In genomic region chr8:105943321-105943739, GRCm38 (mm10) we compare ENCODE assay signal across 13 mouse cellular contexts. TPM values are rescaled to one million over a fixed set of nuclear protein-coding genes. Genes with fewer than 3 reads are reported as not detected.
DNase-seq lines count a peak whose midpoint lies in the region; ATAC-seq and TF ChIP-seq lines count a peak whose summit lies in the region.
"Had no signal": no experiment of that assay in that cellular context is flagged by ENCODE, and none has a peak within 500 bp of the region (broad histone marks: within the 10 kb centered on the region; RNA-seq: fewer than 3 reads in every experiment).

Lcat (minus strand) TSS chr8:105943382.

- H3K27me3 ChIP-seq in forebrain, embryonic 11.5 days (ENCODE audit: control insufficient read depth, insufficient read depth, low read length): no peaks in the 10 kb centered on the region
- no peaks in the 10 kb centered on the region for H3K27me3 ChIP-seq in forebrain, embryonic 14.5 days (replicated peaks; ENCODE audit: control insufficient read depth, insufficient read depth, low read length)
- no peaks in the 10 kb centered on the region for H3K27me3 ChIP-seq in intestine, postnatal 0 days (replicated peaks; ENCODE audit: control insufficient read depth, insufficient read depth, low read length)
- H3K27me3 ChIP-seq: embryonic facial prominence, embryonic 15.5 days; lung, embryonic 15.5 days; neural tube, embryonic 12.5 days had no signal

- intact Hi-C loops in left cerebral cortex, postnatal 10 days (cut with DNase I): no loop called here

- no peak within 1 kb of the TSS for H3K4me2 ChIP-seq in forebrain, embryonic 11.5 days (ENCODE audit: low read depth, low read length, severe bottlenecking)
- H3K4me2 ChIP-seq in forebrain, embryonic 14.5 days (ENCODE audit: low read length): no peak within 1 kb of the TSS
- no peak within 1 kb of the TSS for H3K4me2 ChIP-seq in intestine, postnatal 0 days (replicated peaks; ENCODE audit: low read depth)
- H3K4me2 ChIP-seq: embryonic facial prominence, embryonic 15.5 days; lung, embryonic 15.5 days; neural tube, embryonic 12.5 days had no signal

- H3K4me1 ChIP-seq in forebrain, embryonic 11.5 days (replicated peaks; ENCODE audit: control insufficient read depth, insufficient read depth, low read length): no peaks in the 10 kb centered on the region
- no peaks in the 10 kb centered on the region for H3K4me1 ChIP-seq in forebrain, embryonic 14.5 days (ENCODE audit: control insufficient read depth, insufficient read depth, low read length)
- H3K4me1 ChIP-seq in intestine, postnatal 0 days (replicated peaks; ENCODE audit: control insufficient read depth, insufficient read depth, low read length): no peaks in the 10 kb centered on the region
- H3K4me1 ChIP-seq: neural tube, embryonic 12.5 days had no signal

- no peaks in the 10 kb centered on the region for H3K36me3 ChIP-seq in forebrain, embryonic 11.5 days (ENCODE audit: control insufficient read depth, insufficient read depth, low read length)
- H3K36me3 ChIP-seq in forebrain, embryonic 14.5 days (ENCODE audit: control insufficient read depth, insufficient read depth, low read length): no peaks in the 10 kb centered on the region; the same call in 1 of the 2 replicates
- peaks cover 36% of the 10 kb centered on the region for H3K36me3 ChIP-seq in intestine, postnatal 0 days (ENCODE audit: control insufficient read depth, insufficient read depth)

- H3K4me3 ChIP-seq in forebrain, embryonic 11.5 days (ENCODE audit: low read depth, low read length): no peak within 1 kb of the TSS
- no peak within 1 kb of the TSS for H3K4me3 ChIP-seq in forebrain, embryonic 14.5 days (ENCODE audit: low read depth, low read length)
- no peak within 1 kb of the TSS for H3K4me3 ChIP-seq in intestine, postnatal 0 days (ENCODE audit: low read depth, low read length)
- H3K4me3 ChIP-seq: embryonic facial prominence, embryonic 15.5 days; lung, embryonic 15.5 days; neural tube, embryonic 12.5 days had no signal

- DNase-seq in forebrain, embryonic 11.5 days (ENCODE audit: low spot score): peak; percentile 51
- no peak for DNase-seq in forebrain, embryonic 14.5 days (ENCODE audit: low spot score)
- DNase-seq in right cerebral cortex, adult 18-20 months: peak; percentile 56
- no peak for DNase-seq in right cerebral cortex, postnatal 14 days
- DNase-seq in left cerebral cortex, postnatal 10 days (ENCODE audit: extremely low spot score in 1 of 2, low spot score in 2 of 2): peak; percentile 49 to 53
- no peak for DNase-seq in kidney, adult 8-10 months
- DNase-seq: adrenal gland, adult 8-10 months; kidney, adult 11 months had no signal

- H3K9me3 ChIP-seq in forebrain, embryonic 11.5 days (ENCODE audit: control insufficient read depth, low read length): no peaks in the 10 kb centered on the region
- H3K9me3 ChIP-seq in forebrain, embryonic 14.5 days (replicated peaks; ENCODE audit: control insufficient read depth, low read length): no peaks in the 10 kb centered on the region
- no peaks in the 10 kb centered on the region for H3K9me3 ChIP-seq in intestine, postnatal 0 days (ENCODE audit: control insufficient read depth)
- H3K9me3 ChIP-seq: embryonic facial prominence, embryonic 15.5 days; lung, embryonic 15.5 days; neural tube, embryonic 12.5 days had no signal

- no peak for ATAC-seq in forebrain, embryonic 11.5 days (replicated peaks; ENCODE audit: low FRiP score)
- ATAC-seq in forebrain, embryonic 14.5 days: no peak
- ATAC-seq in megakaryocyte, adult 5-6 weeks (ENCODE audit: poor library complexity, severe bottlenecking): no peak
- no peak for ATAC-seq in intestine, postnatal 0 days

- TF ChIP-seq CTCF in intestine, postnatal 0 days (IDR thresholded peaks at IDR 0.05; ENCODE audit: low read depth): no peak

- 55% methylated on average over 7 of the region's 8 CpGs for WGBS in forebrain, embryonic 11.5 days
- 45% methylated on average over 8 of the region's 8 CpGs for WGBS in forebrain, embryonic 14.5 days
- 81% methylated on average over 8 of the region's 8 CpGs for WGBS in intestine, postnatal 0 days

- no peak within 1 kb of the TSS for H3K9ac ChIP-seq in forebrain, embryonic 11.5 days (ENCODE audit: low read length)
- H3K9ac ChIP-seq in forebrain, embryonic 14.5 days (ENCODE audit: low read length): no peak within 1 kb of the TSS
- no peak within 1 kb of the TSS for H3K9ac ChIP-seq in intestine, postnatal 0 days (ENCODE audit: low read depth, low read length)
- H3K9ac ChIP-seq: embryonic facial prominence, embryonic 15.5 days; lung, embryonic 15.5 days; neural tube, embryonic 12.5 days had no signal

- no peak within 1 kb of the TSS for H3K27ac ChIP-seq in forebrain, embryonic 11.5 days (ENCODE audit: low read depth, low read length)
- H3K27ac ChIP-seq in forebrain, embryonic 14.5 days (ENCODE audit: low read depth, low read length): no peak within 1 kb of the TSS
- H3K27ac ChIP-seq in intestine, postnatal 0 days (ENCODE audit: low read depth, low read length): no peak within 1 kb of the TSS
- H3K27ac ChIP-seq: embryonic facial prominence, embryonic 15.5 days; lung, embryonic 15.5 days; neural tube, embryonic 12.5 days had no signal

RNA-seq across cellular contexts. Expression of gene Lcat, which starts in this region (rescaled TPM):
- 0.55 and 0.60 TPM in 2 replicates for polyA plus RNA-seq in forebrain, embryonic 11.5 days (2014; fragmentation: Nextera tagmentation; extraction: Ambion mirVana)
- polyA plus RNA-seq in forebrain, embryonic 14.5 days (2014; fragmentation: Nextera tagmentation; extraction: Ambion mirVana): 0.17 and 0.48 TPM in 2 replicates
- 10 to 100 TPM; 13.0 to 14.1 TPM for total RNA-seq in left cerebral cortex, postnatal 10 days (2021)
- total RNA-seq in megakaryocyte, adult 5-6 weeks (2015): 0.23 TPM in 1 of 2 replicates, not detected in the other
- total RNA-seq in megakaryocyte, adult 5-6 weeks (2017): 0.45 TPM in 1 of 2 replicates, not detected in the other
- polyA plus RNA-seq in intestine, postnatal 0 days (2015; fragmentation: Nextera tagmentation; extraction: Ambion mirVana): 0.20 and 0.37 TPM in 2 replicates

Comparison
In these comparisons a context has a peak if more than half of its experiments do, and no peak if none do; other contexts are left out.
1. RNA of gene Lcat (total RNA-seq): 13.0 to 14.1 TPM in left cerebral cortex, postnatal 10 days; 0.23 to 0.45 TPM in megakaryocyte, adult 5-6 weeks; every median in the first group is over 4 times any median in the second.
2. DNase-seq: peak in right cerebral cortex, adult 18-20 months (single experiment) and left cerebral cortex, postnatal 10 days (2 of 2); none in forebrain, embryonic 14.5 days (single experiment), right cerebral cortex, postnatal 14 days (single experiment) and kidney, adult 8-10 months (0 of 2).
3. Peak in DNase-seq in forebrain, embryonic 11.5 days; RNA of the gene not detected or under 1 TPM.